Mouse (Mus musculus) liver, embryonic 13.5 days (tissue): ENCODE results near the gene Nmnat1. TPM values are rescaled to one million over a fixed set of nuclear protein-coding genes. Genes with fewer than 3 reads are reported as not detected.
A peak's percentile ranks its signal among the peaks of the same experiment; 100 is the strongest.
"Not testable (repeated sequence)": the region's sequence is repeated elsewhere in the genome, so short reads cannot be mapped to it uniquely, and the experiment has no call there.

Experiments used
- ATAC-seq: fragments of 200-750 bp; cut with Nextera tagmentation; 2 replicates; pipeline ENCODE4 v1.8.0; 2017; ENCODE audit warnings: low read depth, mild to moderate bottlenecking, moderate number of reproducible peaks, moderate library complexity
- DNase-seq: peaks from one replicate; pipeline ENCODE4 v3.0.0; 2022
- H3K27ac ChIP-seq: fragments of 300-500 bp; sonication (generic); 2 replicates; pipeline ENCODE4 v1.5.1; 2015; ENCODE audit warnings: moderate library complexity, mild to moderate bottlenecking, inconsistent platforms
- H3K27me3 ChIP-seq: fragments of 300-500 bp; sonication (generic); 2 replicates; pipeline ENCODE4 v1.6.1; 2015; ENCODE audit warnings: mild to moderate bottlenecking, inconsistent platforms
- H3K36me3 ChIP-seq: fragments of 300-500 bp; sonication (generic); 2 replicates; pipeline ENCODE4 v1.6.1; 2015; ENCODE audit warnings: mild to moderate bottlenecking, inconsistent platforms
- H3K4me1 ChIP-seq: fragments of 300-500 bp; sonication (generic); replicated peaks from 2 replicates; pipeline ENCODE4 v1.6.1; 2015; ENCODE audit warnings: inconsistent platforms
- H3K4me2 ChIP-seq: fragments of 300-500 bp; sonication (generic); 2 replicates; pipeline ENCODE4 v1.6.1; 2015; ENCODE audit warnings: inconsistent platforms, mild to moderate bottlenecking, moderate library complexity
- H3K4me3 ChIP-seq: fragments of 300-500 bp; sonication (generic); replicated peaks from 2 replicates; pipeline ENCODE4 v1.5.1; 2015; ENCODE audit warnings: mild to moderate bottlenecking, inconsistent platforms
- H3K9ac ChIP-seq: fragments of 300-500 bp; sonication (generic); 2 replicates; pipeline ENCODE4 v1.6.1; 2015; ENCODE audit warnings: mild to moderate bottlenecking, inconsistent platforms
- H3K9me3 ChIP-seq: fragments of 300-500 bp; sonication (generic); replicated peaks from 2 replicates; pipeline ENCODE4 v1.6.1; 2016; ENCODE audit warnings: inconsistent platforms
- WGBS: fragments of 180-500 bp; shearing (Covaris S2); methylation state at CpG from one replicate; pipeline ENCODE4 v1.1.7; 2015; ENCODE audit not compliant: insufficient replicate concordance; 5-methylcytosine and 5-hydroxymethylcytosine counted together
- polyA plus RNA-seq: library from polyadenylated mRNA; unstranded; fragments of >200 nt; fragmentation: Nextera tagmentation; extraction: Ambion mirVana; gene quantifications from 2 replicates; pipeline ENCODE4 v1.2.1, GENCODE M21; 2015

Gene Nmnat1
- polyA plus RNA-seq, 1 experiment from 2014 or later = 6.5 TPM

GRCm38 (mm10) chr4:149459425-149459824 lies 25.6 kb downstream of the Nmnat1 start:
- Histone ChIP-seq H3K27me3 (no peaks in the 10 kb centered on the region), H3K4me3 (no peak overlapping the region), H3K4me1 (no peaks in the 10 kb centered on the region), H3K36me3 (no peaks in the 10 kb centered on the region), H3K27ac (no peak overlapping the region), H3K9me3 (no peaks in the 10 kb centered on the region), H3K4me2 (no peak overlapping the region), H3K9ac (no peak overlapping the region)
- DNase-seq (no peak), ATAC-seq (no peak)
- WGBS = 63% methylated on average over 1 of the region's 1 CpGs

GRCm38 (mm10) chr4:149458526-149458925 lies 26.5 kb downstream of the Nmnat1 start:
- H3K36me3 ChIP-seq = no peaks in the 10 kb centered on the region
- DNase-seq = no peak
- H3K4me3 ChIP-seq = no peak overlapping the region
- ATAC-seq = no peak
- no peaks in the 10 kb centered on the region for H3K27me3 ChIP-seq
- no peak overlapping the region for H3K4me2 ChIP-seq
- H3K4me1 ChIP-seq = no peaks in the 10 kb centered on the region
- H3K27ac ChIP-seq = no peak overlapping the region
- H3K9me3 ChIP-seq = no peaks in the 10 kb centered on the region
- 54% methylated on average over 5 of the region's 5 CpGs for WGBS
- H3K9ac ChIP-seq = no peak overlapping the region

GRCm38 (mm10) chr4:149457831-149458430 lies 27.1 kb downstream of the Nmnat1 start:
- ATAC-seq = no peak
- WGBS = 61% methylated on average over 6 of the region's 6 CpGs
- no peak overlapping the region for H3K27ac ChIP-seq
- no peaks in the 10 kb centered on the region for H3K36me3 ChIP-seq
- H3K9me3 ChIP-seq = no peaks in the 10 kb centered on the region
- H3K9ac ChIP-seq = no peak overlapping the region
- no peaks in the 10 kb centered on the region for H3K4me1 ChIP-seq
- H3K4me2 ChIP-seq = no peak overlapping the region
- H3K27me3 ChIP-seq = no peaks in the 10 kb centered on the region
- no peak overlapping the region for H3K4me3 ChIP-seq
- DNase-seq = no peak

GRCm38 (mm10) chr4:149457163-149457562 lies 27.8 kb downstream of the Nmnat1 start:
- H3K9ac ChIP-seq, H3K4me2 ChIP-seq, H3K27me3 ChIP-seq, DNase-seq, H3K9me3 ChIP-seq, H3K4me3 ChIP-seq, H3K36me3 ChIP-seq, ATAC-seq, H3K4me1 ChIP-seq, H3K27ac ChIP-seq: not testable (repeated sequence)
- 75% methylated on average over 27 of the region's 27 CpGs for WGBS

- H3K4me2 ChIP-seq = no peak within 1 kb of the TSS
- DNase-seq (no peak), ATAC-seq (no peak)
- H3K27me3 ChIP-seq = no peaks in the 10 kb centered on the region
- H3K9ac ChIP-seq = no peak within 1 kb of the TSS
- no peak within 1 kb of the TSS for H3K4me3 ChIP-seq
- 42% methylated on average over 8 of the region's 8 CpGs for WGBS
- H3K27ac ChIP-seq = no peak within 1 kb of the TSS
- no peaks in the 10 kb centered on the region for H3K9me3 ChIP-seq
- H3K36me3 ChIP-seq = no peaks in the 10 kb centered on the region
- H3K4me1 ChIP-seq = no peaks in the 10 kb centered on the region
Measured at GRCm38 (mm10) chr4:149454879-149455278, 30.1 kb downstream of the Nmnat1 start, which contains the start of gene Rbp7. Gene Rbp7, minus strand, starts transcription at chr4:149454978.

- no peak for ATAC-seq
Measured at GRCm38 (mm10) chr4:149454263-149454662, 30.7 kb downstream of the Nmnat1 start.

GRCm38 (mm10) chr4:149453656-149454055 lies 31.3 kb downstream of the Nmnat1 start:
- Histone ChIP-seq H3K36me3 (no peaks in the 10 kb centered on the region), H3K4me2 (no peak overlapping the region), H3K4me1 (no peaks in the 10 kb centered on the region), H3K27ac (no peak overlapping the region), H3K9me3 (no peaks in the 10 kb centered on the region), H3K9ac (no peak overlapping the region), H3K27me3 (no peaks in the 10 kb centered on the region), H3K4me3 (no peak overlapping the region)
- 59% methylated on average over 4 of the region's 4 CpGs for WGBS
- DNase-seq = peak; percentile 10
- no peak for ATAC-seq

More at GRCm38 (mm10) chr4:149454263-149454662, 30.7 kb downstream of the Nmnat1 start:
- no peak for DNase-seq
- no peak overlapping the region for H3K4me3 ChIP-seq
- no peaks in the 10 kb centered on the region for H3K9me3 ChIP-seq
- no peak overlapping the region for H3K27ac ChIP-seq
- H3K36me3 ChIP-seq = no peaks in the 10 kb centered on the region
- H3K9ac ChIP-seq = no peak overlapping the region
- WGBS = 73% methylated on average over 17 of the region's 17 CpGs
- no peak overlapping the region for H3K4me2 ChIP-seq
- no peaks in the 10 kb centered on the region for H3K27me3 ChIP-seq
- H3K4me1 ChIP-seq = no peaks in the 10 kb centered on the region

GRCm38 (mm10) chr4:149450636-149451035 lies 34.4 kb downstream of the Nmnat1 start:
- Histone ChIP-seq H3K9me3 (no peaks in the 10 kb centered on the region), H3K4me3 (no peak overlapping the region), H3K4me1 (peaks cover 9% of the 10 kb centered on the region), H3K9ac (no peak overlapping the region), H3K4me2 (no peak overlapping the region), H3K36me3 (no peaks in the 10 kb centered on the region), H3K27me3 (no peaks in the 10 kb centered on the region), H3K27ac (no peak overlapping the region)
- 72% methylated on average over 3 of the region's 3 CpGs for WGBS
- no peak for ATAC-seq
- DNase-seq = no peak

- DNase-seq (no peak), ATAC-seq (no peak)
- Histone ChIP-seq H3K27me3 (no peaks in the 10 kb centered on the region), H3K4me3 (peak overlapping the region; percentile 51; the same call in 1 of the 2 replicates), H3K9me3 (no peaks in the 10 kb centered on the region), H3K27ac (peak overlapping the region; percentile 65), H3K4me1 (peaks cover 23% of the 10 kb centered on the region), H3K36me3 (no peaks in the 10 kb centered on the region), H3K4me2 (peak overlapping the region; percentile 77), H3K9ac (peak overlapping the region; percentile 73; the same call in 1 of the 2 replicates)
- WGBS = 42% methylated on average over 1 of the region's 1 CpGs
Measured at GRCm38 (mm10) chr4:149446309-149446708, 38.7 kb downstream of the Nmnat1 start.

- peak overlapping the region; percentile 51 for H3K4me3 ChIP-seq
- H3K36me3 ChIP-seq = no peaks in the 10 kb centered on the region
- 5% methylated on average over 11 of the region's 11 CpGs for WGBS
- DNase-seq = peak; percentile 48
- peaks cover 23% of the 10 kb centered on the region for H3K4me1 ChIP-seq
- peak; percentile 48 for ATAC-seq
- H3K27ac ChIP-seq = peak overlapping the region; percentile 65
- H3K9me3 ChIP-seq = no peaks in the 10 kb centered on the region
- peak overlapping the region; percentile 77 for H3K4me2 ChIP-seq
- H3K27me3 ChIP-seq = no peaks in the 10 kb centered on the region
- peak overlapping the region; percentile 73 for H3K9ac ChIP-seq
Measured at GRCm38 (mm10) chr4:149445868-149446267, 39.1 kb downstream of the Nmnat1 start.

- under 1% methylated on average over 36 of the region's 36 CpGs for WGBS
- Histone ChIP-seq H3K9me3 (no peaks in the 10 kb centered on the region), H3K27ac (peak overlapping the region; percentile 65), H3K36me3 (no peaks in the 10 kb centered on the region), H3K4me3 (peak overlapping the region; percentile 51), H3K9ac (peak overlapping the region; percentile 73), H3K27me3 (no peaks in the 10 kb centered on the region), H3K4me1 (peaks cover 23% of the 10 kb centered on the region), H3K4me2 (peak overlapping the region; percentile 77)
- ATAC-seq (peak; percentile 93), DNase-seq (peak; percentile 84)
Measured at GRCm38 (mm10) chr4:149444964-149445701, 39.9 kb downstream of the Nmnat1 start.
